Mouse (Mus musculus): Measurements from ENCODE around the gene Dnajc28.
"Not testable (repeated sequence)": the region's sequence is repeated elsewhere in the genome, so short reads cannot be mapped to it uniquely, and the experiment has no call there.

Dnajc28 gene

DNA sequence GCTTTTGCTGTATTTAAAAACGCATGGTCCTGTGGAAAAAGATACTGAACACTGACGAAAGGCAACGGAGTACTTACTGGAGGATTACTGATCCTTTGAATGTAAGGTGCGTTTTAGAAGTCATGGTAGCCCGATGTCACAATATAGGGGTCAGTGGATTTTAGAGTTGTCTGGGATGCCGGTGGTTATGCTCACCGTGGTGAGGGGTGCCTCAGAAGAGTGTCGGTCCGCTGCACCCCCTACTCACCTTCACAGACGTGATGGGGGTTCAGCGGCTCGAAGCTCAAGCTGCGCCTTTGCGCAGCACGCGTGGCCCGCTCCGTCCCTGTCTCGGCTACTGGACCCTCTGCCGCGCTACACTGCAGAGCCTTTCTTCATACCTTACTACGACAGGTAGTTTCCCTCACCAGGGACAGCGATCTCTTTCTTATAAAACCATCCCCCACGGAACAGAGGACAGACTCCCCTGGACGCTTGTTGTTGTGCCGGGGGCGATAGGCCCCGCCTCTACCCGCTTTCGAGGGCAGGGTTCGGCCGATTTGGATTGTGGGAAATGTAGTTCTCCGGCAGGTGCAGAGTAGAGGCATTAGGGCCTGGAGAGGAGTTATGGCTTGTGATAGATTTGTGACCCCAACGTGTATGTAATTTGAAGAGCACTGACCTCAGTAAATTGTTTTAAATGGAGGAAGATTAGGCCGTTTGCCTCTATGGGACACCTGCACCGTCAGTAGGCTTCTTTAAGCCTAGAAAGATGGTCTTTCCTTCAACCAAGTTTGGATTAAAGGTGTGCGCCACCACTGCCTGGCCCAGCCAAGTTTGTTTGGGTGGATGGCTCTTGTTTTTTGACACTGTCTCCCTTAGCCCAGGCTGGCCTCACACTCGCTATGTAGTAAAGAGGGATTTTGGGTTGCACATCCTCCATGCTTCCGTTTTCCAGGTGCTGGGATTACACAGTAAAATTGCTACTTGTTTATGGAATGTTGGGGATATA lies at the start of gene Dnajc28:
Gene Dnajc28, minus strand, starts transcription at position 516 of the 991 bp plus-strand sequence.
- peak; percentile 88 to 90 for DNase-seq

DNA sequence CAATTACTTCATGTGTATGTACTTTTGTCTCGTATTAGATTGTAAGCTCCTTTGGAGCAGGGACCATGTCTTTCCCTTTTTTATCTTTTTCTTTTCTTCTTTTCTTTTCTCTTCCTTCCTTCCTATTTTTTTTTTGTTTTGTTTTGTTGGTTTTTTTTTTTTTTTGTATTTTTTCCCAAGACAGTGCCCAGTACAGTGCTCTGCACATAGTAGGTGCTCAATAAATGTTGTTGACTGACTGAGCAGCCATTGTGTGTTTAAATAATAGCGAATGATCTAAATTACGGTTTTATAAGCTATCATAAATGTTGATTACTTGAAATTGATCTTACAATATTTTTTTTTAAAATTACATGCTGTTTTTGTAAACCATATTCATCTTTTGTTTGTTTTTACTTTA lies 45.0 kb upstream of the Dnajc28 start:
- DNase-seq = no peak

DNA sequence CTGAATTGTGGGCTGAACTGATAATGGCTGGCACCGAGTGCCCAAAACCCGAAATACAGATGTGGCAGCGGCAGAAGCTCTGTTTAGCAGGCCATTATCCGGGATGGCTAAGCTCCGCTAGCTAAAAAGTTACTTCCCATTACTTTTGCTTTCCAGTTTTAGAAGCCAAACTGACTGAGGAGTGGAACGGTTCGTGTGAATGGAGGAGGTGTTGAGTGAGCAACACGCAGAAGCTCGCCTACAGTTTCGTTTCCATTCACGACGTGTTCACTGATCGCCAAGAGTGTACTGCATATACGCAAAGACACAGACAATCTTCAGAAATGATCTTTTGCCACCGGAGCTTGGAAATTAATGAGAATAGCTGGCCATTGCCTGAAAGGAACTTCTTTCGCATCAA lies 43.5 kb upstream of the Dnajc28 start:
- DNase-seq = no peak

DNA sequence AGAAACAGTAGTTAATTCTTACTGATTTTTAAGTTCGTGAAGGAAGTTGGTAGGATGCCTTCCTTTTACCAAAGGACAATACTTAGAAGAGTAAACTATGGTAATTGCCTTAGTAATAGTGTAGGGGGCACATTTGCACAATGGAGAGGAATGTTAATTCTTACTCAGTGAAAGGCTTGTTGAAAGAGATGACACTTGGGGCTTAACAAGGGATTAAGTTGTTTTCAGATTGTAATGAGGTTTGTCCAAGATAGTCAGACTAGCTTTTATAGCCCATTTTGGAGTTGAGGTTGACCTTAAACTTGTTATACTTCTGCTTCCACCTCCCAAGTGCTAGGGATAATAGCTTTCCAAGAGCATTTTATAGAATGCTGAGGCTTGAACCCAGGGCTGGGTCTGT lies 42.6 kb upstream of the Dnajc28 start:
- DNase-seq = no peak

DNA sequence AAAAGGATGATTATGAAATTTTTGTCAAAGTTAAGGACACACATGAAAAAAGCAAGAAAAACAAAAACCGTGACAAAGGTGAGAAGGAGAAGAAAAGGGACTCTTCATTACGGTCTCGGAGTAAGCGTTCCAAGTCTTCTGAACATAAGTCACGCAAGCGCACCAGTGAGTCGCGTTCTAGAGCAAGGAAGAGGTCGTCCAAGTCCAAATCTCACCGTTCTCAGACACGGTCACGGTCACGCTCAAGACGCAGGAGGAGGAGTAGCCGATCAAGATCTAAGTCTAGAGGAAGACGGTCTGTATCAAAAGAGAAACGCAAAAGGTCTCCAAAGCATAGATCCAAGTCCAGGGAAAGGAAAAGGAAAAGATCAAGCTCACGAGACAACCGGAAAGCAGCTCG lies 41.0 kb upstream of the Dnajc28 start:
- DNase-seq = no peak

DNA sequence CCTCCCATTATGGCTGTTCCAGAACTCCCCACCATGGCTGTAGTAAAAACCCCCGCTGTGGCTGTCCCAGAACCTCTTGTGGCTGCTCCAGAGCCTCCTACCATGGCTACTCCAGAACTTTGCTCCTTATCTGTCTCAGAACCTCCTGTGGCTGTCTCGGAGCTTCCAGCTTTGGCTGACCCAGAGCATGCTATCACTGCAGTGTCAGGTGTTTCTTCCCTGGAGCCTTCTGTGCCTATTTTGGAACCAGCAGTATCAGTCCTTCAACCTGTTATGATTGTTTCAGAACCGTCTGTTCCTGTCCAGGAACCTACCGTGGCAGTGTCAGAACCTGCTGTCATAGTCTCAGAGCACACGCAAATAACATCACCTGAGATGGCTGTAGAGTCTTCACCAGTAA lies 39.6 kb upstream of the Dnajc28 start:
- DNase-seq = no peak

DNA sequence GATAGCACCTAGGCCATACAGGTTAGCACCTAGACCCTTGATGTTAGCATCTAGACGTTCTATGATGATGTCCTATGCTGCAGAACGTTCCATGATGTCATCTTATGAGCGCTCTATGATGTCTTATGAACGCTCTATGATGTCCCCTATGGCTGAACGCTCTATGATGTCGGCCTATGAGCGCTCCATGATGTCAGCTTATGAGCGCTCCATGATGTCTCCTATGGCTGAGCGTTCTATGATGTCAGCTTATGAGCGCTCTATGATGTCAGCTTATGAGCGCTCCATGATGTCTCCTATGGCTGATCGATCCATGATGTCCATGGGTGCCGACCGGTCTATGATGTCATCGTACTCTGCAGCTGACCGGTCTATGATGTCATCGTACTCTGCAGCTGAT lies 38.5 kb upstream of the Dnajc28 start:
- no peak for DNase-seq

- no peak for DNase-seq
These were observed 36.5 kb upstream of the Dnajc28 start for GRCm38 (mm10) chr16:91655285-91655684.

GRCm38 (mm10) chr16:91652191-91652590 lies 33.4 kb upstream of the Dnajc28 start:
- DNase-seq = no peak

- DNase-seq = no peak
These were observed 31.0 kb upstream of the Dnajc28 start for GRCm38 (mm10) chr16:91649781-91650180.

DNA sequence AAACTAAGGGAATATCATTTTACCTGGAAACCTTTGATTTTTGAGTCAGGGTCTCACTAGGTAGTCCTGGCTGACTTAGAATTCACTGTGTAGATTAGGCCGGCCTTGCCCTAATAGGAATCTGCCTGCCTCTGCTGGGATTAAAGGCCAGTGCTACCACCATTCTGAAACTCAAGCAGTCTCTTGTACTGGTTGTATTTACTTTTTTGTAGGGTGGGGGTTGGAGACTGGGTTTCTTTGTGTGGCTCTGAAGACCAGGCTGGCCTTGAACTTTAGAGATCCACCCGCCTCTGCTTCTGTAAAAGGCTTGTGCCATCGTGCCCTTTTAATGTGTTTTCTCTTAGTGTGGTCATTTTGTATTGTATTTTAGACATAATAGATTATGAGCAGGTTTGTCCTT lies 30.4 kb upstream of the Dnajc28 start:
- DNase-seq = no peak

DNA sequence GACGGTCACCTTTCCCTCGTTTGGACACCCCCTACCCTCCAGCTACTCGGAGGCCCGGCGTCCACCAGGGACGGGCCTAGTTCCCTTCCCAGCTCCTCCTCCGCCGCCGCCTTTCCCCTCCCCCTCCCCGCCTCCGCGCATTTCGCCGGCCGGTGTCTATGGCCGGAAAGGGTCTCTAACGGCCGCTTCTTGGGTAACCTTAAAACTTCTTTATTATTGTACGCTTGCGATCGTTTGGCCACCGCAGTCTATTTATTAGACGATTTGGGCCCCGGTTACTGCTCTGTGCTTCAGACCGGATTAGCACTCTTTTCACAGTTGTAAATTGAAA lies 29.4 kb upstream of the Dnajc28 start:
- DNase-seq = peak; percentile 85 to 88

DNA sequence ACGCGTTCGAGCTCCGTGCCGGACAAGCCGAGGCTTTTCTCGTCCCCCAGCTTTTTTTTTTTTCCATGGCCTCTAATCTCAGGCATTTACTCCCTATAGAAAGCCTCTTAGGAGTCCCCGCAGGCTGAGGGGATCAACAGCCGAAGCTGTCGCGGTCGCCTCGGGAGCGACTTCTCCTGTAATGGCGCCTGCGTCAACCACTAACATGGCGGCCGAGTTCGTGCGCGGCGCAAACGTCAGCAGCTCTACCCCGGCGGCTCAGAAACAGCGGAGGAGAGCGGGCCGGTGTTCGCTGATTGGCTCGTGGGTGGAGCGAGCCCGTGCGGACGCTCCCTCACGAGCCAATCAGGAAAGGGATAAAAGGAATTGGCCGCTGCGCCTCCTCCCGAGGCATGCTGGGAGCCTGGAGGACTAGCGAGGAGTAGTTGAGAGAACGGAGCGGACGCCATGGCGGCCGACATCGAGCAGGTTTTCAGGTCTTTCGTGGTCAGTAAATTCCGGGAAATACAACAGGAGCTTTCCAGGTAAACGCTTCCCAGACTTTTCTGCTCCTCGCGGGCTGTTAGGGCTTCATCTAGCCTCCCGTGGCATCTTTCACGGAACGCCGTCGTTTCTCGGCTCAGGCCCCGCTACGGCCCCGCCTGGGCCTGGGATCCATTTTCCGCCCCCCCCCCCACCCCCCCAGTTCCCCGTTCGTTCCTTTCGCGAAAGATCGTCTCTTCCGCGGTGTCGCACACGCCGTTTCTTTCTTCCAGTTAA lies 28.8 kb upstream of the Dnajc28 start, which contains the start of gene Son:
Gene Son, plus strand, starts transcription at position 46 of the 759 bp plus-strand sequence.
- peak; percentile 95 to 96 for DNase-seq

GRCm38 (mm10) chr16:91646681-91647419 lies 28.0 kb upstream of the Dnajc28 start, which contains the start of gene Gart:
Gene Gart (minus strand): TSS chr16:91646952.
- DNase-seq = peak; percentile 96

GRCm38 (mm10) chr16:91645995-91646602 lies 27.3 kb upstream of the Dnajc28 start:
- peak in 1 of 2 experiments; percentile 27 for DNase-seq

DNA sequence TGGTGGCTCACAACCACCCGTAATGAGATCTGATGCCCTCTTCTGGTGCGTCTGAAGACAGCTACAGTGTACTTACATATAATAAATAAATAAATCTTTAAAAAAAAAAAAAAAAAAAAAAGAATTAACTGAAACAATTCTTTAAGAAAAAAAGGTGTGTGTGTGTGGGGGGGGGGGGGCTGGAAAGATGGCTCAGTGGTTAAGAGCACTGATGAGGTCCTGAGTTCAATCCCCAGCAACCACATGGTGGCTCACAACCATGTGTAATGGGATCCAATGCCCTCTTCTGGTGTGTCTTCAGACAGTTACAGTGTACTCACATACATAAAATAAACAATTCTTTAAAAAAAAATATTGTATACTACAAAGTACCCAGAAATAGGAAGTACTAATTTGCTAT lies 26.6 kb upstream of the Dnajc28 start:
- DNase-seq = not testable (repeated sequence)

- no peak for DNase-seq
These were observed 26.1 kb upstream of the Dnajc28 start for GRCm38 (mm10) chr16:91644901-91645300.

DNA sequence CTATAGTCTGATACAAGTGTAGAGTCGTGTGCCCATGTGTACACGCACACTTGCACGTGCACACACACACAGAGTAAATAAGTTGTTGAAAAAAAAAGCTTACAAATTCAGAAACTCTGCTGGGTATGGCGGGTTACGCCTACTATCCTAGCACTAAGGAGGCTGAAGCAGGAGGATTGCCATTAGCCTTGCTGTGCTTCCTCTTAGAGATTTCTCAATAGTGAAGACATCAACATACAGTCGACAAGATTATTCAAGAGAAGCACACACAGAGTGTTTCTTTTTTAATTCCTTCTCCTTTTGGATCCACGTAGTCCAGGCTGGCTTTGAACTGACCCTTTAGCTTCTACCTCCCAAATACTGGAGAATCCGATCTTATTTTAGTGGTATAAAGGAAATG lies 21.3 kb upstream of the Dnajc28 start:
- DNase-seq = no peak

- no peak for DNase-seq
These were observed 20.8 kb upstream of the Dnajc28 start for GRCm38 (mm10) chr16:91639636-91640035.

DNA sequence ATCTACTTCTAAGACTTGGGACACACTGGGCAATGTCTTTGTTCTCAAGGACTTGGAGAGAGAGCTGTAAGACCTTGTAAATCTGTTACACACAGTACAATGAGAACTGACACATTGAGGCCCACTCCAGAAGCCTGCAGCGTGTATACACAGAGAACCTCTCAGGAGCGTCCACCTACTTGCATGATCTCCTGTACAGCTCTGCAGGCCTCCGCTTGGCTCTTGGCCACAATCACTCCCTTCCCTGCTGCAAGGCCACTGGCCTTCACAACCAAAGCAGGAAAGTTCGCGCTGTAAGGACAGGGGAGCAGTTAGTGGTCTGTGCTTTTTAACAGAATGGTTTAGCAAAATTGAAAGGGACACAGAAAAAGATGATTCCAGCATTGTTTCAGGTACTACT lies 20.3 kb upstream of the Dnajc28 start:
- DNase-seq = no peak

DNA sequence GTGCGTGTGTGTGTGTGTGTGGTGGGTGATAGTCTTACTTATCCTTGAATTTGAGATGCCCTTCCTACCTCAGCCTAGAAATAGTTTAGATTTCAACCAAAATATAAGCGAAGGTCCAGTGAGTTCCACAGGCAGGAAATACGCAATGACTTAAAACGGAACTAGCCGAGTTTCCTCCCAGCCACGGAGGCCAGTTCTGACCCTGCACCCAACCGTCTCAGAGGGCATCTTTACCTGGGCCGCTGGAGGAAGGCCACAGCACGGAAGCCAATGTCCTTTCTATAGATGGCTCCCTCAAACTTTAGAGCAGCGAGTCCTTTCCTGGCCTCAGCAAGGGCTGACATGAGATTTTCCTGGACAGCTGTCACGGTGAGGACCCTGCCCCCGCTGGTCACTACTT lies 14.8 kb upstream of the Dnajc28 start:
- no peak for DNase-seq

- DNase-seq = no peak
These were observed 14.1 kb upstream of the Dnajc28 start for GRCm38 (mm10) chr16:91632940-91633339.

GRCm38 (mm10) chr16:91632439-91632838 lies 13.6 kb upstream of the Dnajc28 start:
- peak; percentile 27 to 30 for DNase-seq

Data from cerebellum, postnatal 14 days (tissue).